17 mouse cellular contexts compared by ENCODE assay signal in the genomic region with DNA sequence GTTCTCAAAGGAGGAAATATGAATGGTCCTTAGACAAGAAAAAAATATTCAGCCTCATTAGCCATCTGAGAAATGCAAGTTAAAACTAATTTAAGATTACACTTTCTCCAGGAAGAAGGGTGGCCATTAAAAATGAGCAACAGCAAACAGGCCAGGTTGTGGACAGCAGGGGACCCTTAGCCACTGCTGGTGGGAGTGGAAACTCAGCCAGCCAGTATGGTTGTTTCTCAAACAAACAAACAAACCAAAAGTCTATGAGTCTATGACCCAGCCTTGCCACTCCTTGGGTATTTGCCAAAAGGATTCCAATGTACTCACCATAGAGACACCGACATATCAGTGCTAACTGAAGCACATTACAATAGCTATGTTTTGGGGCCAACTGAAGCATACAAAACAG.
"Had no signal": no experiment of that assay in that cellular context is flagged by ENCODE, and none has a peak within 500 bp of the region (broad histone marks: within the 10 kb centered on the region; RNA-seq: fewer than 3 reads in every experiment).

No protein-coding gene starts in this region.

- DNase-seq: layer of hippocampus, postnatal 36 days; lung, adult 18-20 months; right cerebral cortex, adult 18-20 months; right cerebral cortex, postnatal 14 days; thymus, adult 2 months; thymus, postnatal 14 days; thymus, postnatal 4 days had no signal

- H3K4me1 ChIP-seq: kidney, embryonic 15.5 days; limb, embryonic 10.5 days; limb, embryonic 13.5 days; lung, embryonic 15.5 days; midbrain, embryonic 12.5 days; neural tube, embryonic 12.5 days; neural tube, embryonic 15.5 days had no signal

- H3K36me3 ChIP-seq: kidney, embryonic 15.5 days; limb, embryonic 10.5 days; limb, embryonic 13.5 days; liver, embryonic 12.5 days; liver, embryonic 15.5 days; lung, embryonic 15.5 days; midbrain, embryonic 12.5 days; neural tube, embryonic 12.5 days; neural tube, embryonic 15.5 days had no signal

- ATAC-seq: liver, embryonic 12.5 days had no signal

- H3K27me3 ChIP-seq: kidney, embryonic 15.5 days; limb, embryonic 13.5 days; liver, embryonic 12.5 days; liver, embryonic 15.5 days; lung, embryonic 15.5 days; midbrain, embryonic 12.5 days; neural tube, embryonic 12.5 days; neural tube, embryonic 15.5 days had no signal

- H3K9me3 ChIP-seq: kidney, embryonic 15.5 days; limb, embryonic 10.5 days; limb, embryonic 13.5 days; liver, embryonic 12.5 days; liver, embryonic 15.5 days; lung, embryonic 15.5 days; midbrain, embryonic 12.5 days; neural tube, embryonic 12.5 days; neural tube, embryonic 15.5 days had no signal

- H3K4me2 ChIP-seq: kidney, embryonic 15.5 days; limb, embryonic 13.5 days; liver, embryonic 12.5 days; liver, embryonic 15.5 days; lung, embryonic 15.5 days; midbrain, embryonic 12.5 days; neural tube, embryonic 12.5 days; neural tube, embryonic 15.5 days had no signal

- H3K4me3 ChIP-seq: kidney, embryonic 15.5 days; limb, embryonic 10.5 days; limb, embryonic 13.5 days; liver, embryonic 12.5 days; liver, embryonic 15.5 days; lung, embryonic 15.5 days; midbrain, embryonic 12.5 days; neural tube, embryonic 12.5 days; neural tube, embryonic 15.5 days had no signal

- H3K27ac ChIP-seq: kidney, embryonic 15.5 days; limb, embryonic 10.5 days; limb, embryonic 13.5 days; liver, embryonic 12.5 days; liver, embryonic 15.5 days; lung, embryonic 15.5 days; midbrain, embryonic 12.5 days; neural tube, embryonic 12.5 days; neural tube, embryonic 15.5 days; stomach, postnatal 0 days had no signal

- H3K9ac ChIP-seq: kidney, embryonic 15.5 days; limb, embryonic 13.5 days; liver, embryonic 12.5 days; liver, embryonic 15.5 days; lung, embryonic 15.5 days; midbrain, embryonic 12.5 days; neural tube, embryonic 12.5 days; neural tube, embryonic 15.5 days had no signal
